Mouse (Mus musculus) hindbrain, embryonic 14.5 days (tissue): ENCODE measurements around the gene Mtg1. TPM values are rescaled to one million over a fixed set of nuclear protein-coding genes. Genes with fewer than 3 reads are reported as not detected.

Experiments
- ATAC-seq: fragments of 200-750 bp; cut with Nextera tagmentation; 2 replicates; pipeline ENCODE4 v1.8.0; 2017; ENCODE audit warnings: moderate number of reproducible peaks, mild to moderate bottlenecking, moderate TSS enrichment, moderate library complexity; ENCODE audit not compliant: low FRiP score
- DNase-seq: peaks from one replicate; pipeline ENCODE4 v3.0.0-alpha.2; 2015; ENCODE audit warnings: low spot score
- H3K27ac ChIP-seq: fragments of 300-500 bp; sonication (generic); 2 replicates; pipeline ENCODE4 v1.5.1; 2014; ENCODE audit warnings: mild to moderate bottlenecking, moderate library complexity
- H3K27me3 ChIP-seq: fragments of 300-500 bp; sonication (generic); 2 replicates; pipeline ENCODE4 v1.6.1; 2014; ENCODE audit warnings: mild to moderate bottlenecking, low read length, mixed read lengths; ENCODE audit not compliant: control insufficient read depth, insufficient read depth
- H3K36me3 ChIP-seq: fragments of 300-500 bp; sonication (generic); replicated peaks from 2 replicates; pipeline ENCODE4 v1.6.1; 2014; ENCODE audit not compliant: control insufficient read depth, insufficient read depth
- H3K4me1 ChIP-seq: fragments of 300-500 bp; sonication (generic); replicated peaks from 2 replicates; pipeline ENCODE4 v1.6.1; 2014; ENCODE audit warnings: antibody characterized with exemption, low read length, mixed read lengths; ENCODE audit not compliant: control insufficient read depth, insufficient read depth
- H3K4me2 ChIP-seq: fragments of 300-500 bp; sonication (generic); replicated peaks from 2 replicates; pipeline ENCODE4 v1.6.1; 2014; ENCODE audit warnings: mild to moderate bottlenecking, moderate library complexity
- H3K4me3 ChIP-seq: fragments of 300-500 bp; sonication (generic); replicated peaks from 2 replicates; pipeline ENCODE4 v1.5.1; 2014; ENCODE audit warnings: mild to moderate bottlenecking, low read length
- H3K9ac ChIP-seq: fragments of 300-500 bp; sonication (generic); 2 replicates; pipeline ENCODE4 v1.6.1; 2014
- H3K9me3 ChIP-seq: fragments of 300-500 bp; sonication (generic); 2 replicates; pipeline ENCODE4 v1.6.1; 2016; ENCODE audit warnings: low read length; ENCODE audit not compliant: control insufficient read depth
- WGBS: fragments of 180-500 bp; shearing (Covaris S2); extraction: QIAGEN DNeasy Blood & Tissue Kit; methylation state at CpG from one replicate; pipeline ENCODE4 v1.1.7; 2014; 5-methylcytosine and 5-hydroxymethylcytosine counted together
- polyA plus RNA-seq: library from polyadenylated mRNA; unstranded; fragments of >200 nt; fragmentation: Nextera tagmentation; extraction: Ambion mirVana; gene quantifications from 2 replicates; pipeline ENCODE4 v1.2.1, GENCODE M21; 2014

The Mtg1 gene
- polyA plus RNA-seq, 1 experiment from 2014 or later: 30.6 TPM

- Histone ChIP-seq H3K9me3 (no peaks in the 10 kb centered on the region), H3K9ac (no peak within 1 kb of the TSS), H3K27ac (no peak within 1 kb of the TSS), H3K36me3 (no peaks in the 10 kb centered on the region), H3K4me1 (no peaks in the 10 kb centered on the region), H3K4me2 (no peak within 1 kb of the TSS), H3K27me3 (no peaks in the 10 kb centered on the region), H3K4me3 (no peak within 1 kb of the TSS)
- no peak for ATAC-seq
- no peak for DNase-seq
- WGBS: 55% methylated on average over 1 of the region's 1 CpGs
These were observed 35.6 kb downstream of the Mtg1 start, which contains the start of gene Olfr523 for GRCm38 (mm10) chr7:140172936-140173335. Gene Olfr523, plus strand, starts transcription at chr7:140173217.

- Histone ChIP-seq H3K4me2 (no peak overlapping the region), H3K9ac (no peak overlapping the region), H3K27me3 (no peaks in the 10 kb centered on the region), H3K9me3 (no peaks in the 10 kb centered on the region), H3K4me3 (no peak overlapping the region), H3K27ac (no peak overlapping the region), H3K4me1 (no peaks in the 10 kb centered on the region), H3K36me3 (no peaks in the 10 kb centered on the region)
- no peak for ATAC-seq
- no peak for DNase-seq
- WGBS: 87% methylated on average over 2 of the region's 2 CpGs
These were observed 41.8 kb downstream of the Mtg1 start for GRCm38 (mm10) chr7:140179176-140179575.

- no peak overlapping the region for H3K4me2 ChIP-seq
- ATAC-seq: no peak
These were observed 43.3 kb downstream of the Mtg1 start for GRCm38 (mm10) chr7:140180692-140181091.

GRCm38 (mm10) chr7:140184206-140184605 lies 46.8 kb downstream of the Mtg1 start:
- ATAC-seq (no peak), DNase-seq (no peak)
- 89% methylated on average over 4 of the region's 4 CpGs for WGBS
- no peaks in the 10 kb centered on the region for H3K4me1 ChIP-seq
- no peaks in the 10 kb centered on the region for H3K36me3 ChIP-seq
- no peak overlapping the region for H3K27ac ChIP-seq
- H3K4me2 ChIP-seq: no peak overlapping the region
- no peak overlapping the region for H3K4me3 ChIP-seq
- H3K9ac ChIP-seq: no peak overlapping the region
- no peaks in the 10 kb centered on the region for H3K27me3 ChIP-seq
- H3K9me3 ChIP-seq: no peaks in the 10 kb centered on the region

More at GRCm38 (mm10) chr7:140180692-140181091, 43.3 kb downstream of the Mtg1 start:
- Histone ChIP-seq H3K4me3 (no peak overlapping the region), H3K27me3 (no peaks in the 10 kb centered on the region), H3K9ac (no peak overlapping the region), H3K9me3 (no peaks in the 10 kb centered on the region), H3K4me1 (no peaks in the 10 kb centered on the region), H3K36me3 (no peaks in the 10 kb centered on the region), H3K27ac (no peak overlapping the region)
- 88% methylated on average over 2 of the region's 2 CpGs for WGBS
- DNase-seq: no peak

GRCm38 (mm10) chr7:140186646-140187620 lies 49.6 kb downstream of the Mtg1 start:
- ATAC-seq: no peak
- no peaks in the 10 kb centered on the region for H3K36me3 ChIP-seq
- H3K4me3 ChIP-seq: no peak overlapping the region
- H3K9ac ChIP-seq: no peak overlapping the region
- no peaks in the 10 kb centered on the region for H3K4me1 ChIP-seq
- no peak overlapping the region for H3K27ac ChIP-seq
- no peaks in the 10 kb centered on the region for H3K27me3 ChIP-seq
- DNase-seq: peak; percentile 26
- 61% methylated on average over 18 of the region's 18 CpGs for WGBS
- no peak overlapping the region for H3K4me2 ChIP-seq
- H3K9me3 ChIP-seq: no peaks in the 10 kb centered on the region

GRCm38 (mm10) chr7:140187721-140188390 lies 50.5 kb downstream of the Mtg1 start:
- no peaks in the 10 kb centered on the region for H3K4me1 ChIP-seq
- DNase-seq: no peak
- ATAC-seq: no peak
- H3K27ac ChIP-seq: no peak overlapping the region
- no peaks in the 10 kb centered on the region for H3K36me3 ChIP-seq
- no peaks in the 10 kb centered on the region for H3K27me3 ChIP-seq
- no peaks in the 10 kb centered on the region for H3K9me3 ChIP-seq
- 85% methylated on average over 7 of the region's 7 CpGs for WGBS
- H3K4me3 ChIP-seq: no peak overlapping the region
- H3K4me2 ChIP-seq: no peak overlapping the region
- no peak overlapping the region for H3K9ac ChIP-seq

GRCm38 (mm10) chr7:140188391-140189328 lies 51.3 kb downstream of the Mtg1 start:
- ATAC-seq (no peak), DNase-seq (peak; percentile 56)
- no peak overlapping the region for H3K4me2 ChIP-seq
- no peak overlapping the region for H3K4me3 ChIP-seq
- H3K27me3 ChIP-seq: no peaks in the 10 kb centered on the region
- H3K9ac ChIP-seq: no peak overlapping the region
- no peak overlapping the region for H3K27ac ChIP-seq
- H3K9me3 ChIP-seq: no peaks in the 10 kb centered on the region
- no peaks in the 10 kb centered on the region for H3K4me1 ChIP-seq
- 68% methylated on average over 4 of the region's 4 CpGs for WGBS
- H3K36me3 ChIP-seq: no peaks in the 10 kb centered on the region

GRCm38 (mm10) chr7:140190435-140190834 lies 53.1 kb downstream of the Mtg1 start:
- no peak overlapping the region for H3K4me3 ChIP-seq
- no peaks in the 10 kb centered on the region for H3K9me3 ChIP-seq
- H3K9ac ChIP-seq: no peak overlapping the region
- no peak overlapping the region for H3K4me2 ChIP-seq
- H3K36me3 ChIP-seq: no peaks in the 10 kb centered on the region
- ATAC-seq (no peak), DNase-seq (no peak)
- H3K27me3 ChIP-seq: no peaks in the 10 kb centered on the region
- WGBS: 87% methylated on average over 1 of the region's 1 CpGs
- H3K27ac ChIP-seq: no peak overlapping the region
- no peaks in the 10 kb centered on the region for H3K4me1 ChIP-seq
